Comparison of ENCODE assay signal across 1 mouse cellular context in the genomic region with DNA sequence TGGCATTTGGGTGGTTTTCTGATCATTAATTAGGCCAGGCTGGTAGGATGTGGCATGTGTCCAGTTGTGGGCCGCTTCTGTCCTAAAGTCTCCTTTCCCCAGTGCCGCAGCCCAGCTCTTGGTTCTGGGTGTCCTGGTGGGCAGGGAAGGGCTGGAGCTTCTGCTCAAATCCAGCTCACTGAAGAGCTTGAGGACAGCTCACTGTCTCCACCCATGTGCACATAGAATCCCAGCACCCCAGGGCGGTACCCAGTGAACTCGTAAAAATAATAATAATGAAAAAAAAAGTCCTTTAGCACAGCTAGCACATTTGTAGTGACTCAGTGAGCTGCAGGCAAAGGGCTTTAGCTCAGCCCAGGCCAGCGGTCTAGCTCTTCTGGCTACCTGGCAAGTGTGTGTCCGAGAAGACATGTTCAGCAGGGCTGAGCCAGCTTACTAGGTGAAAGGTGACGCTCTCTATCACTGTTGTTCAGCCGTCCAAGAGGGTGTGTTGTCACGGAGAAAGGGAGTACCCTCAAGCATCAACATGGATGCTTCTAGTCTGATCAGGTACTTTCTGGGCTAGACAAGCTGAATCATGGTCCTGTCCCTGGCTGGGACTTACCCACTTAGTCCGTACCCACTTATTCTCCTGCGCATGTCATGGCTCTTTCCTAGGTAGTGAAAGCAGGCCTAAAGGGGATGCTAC.
TF ChIP-seq lines count a peak whose summit lies in the region.

No protein-coding gene starts in this region.

TF ChIP-seq in myocyte, 11 proteins besides CTCF, POLR2A, EP300 and RAD21 (continued from another document):
- no peak for TF ChIP-seq CEBPB (IDR thresholded peaks at IDR 0.05; ENCODE audit: insufficient read depth, poor library complexity, severe bottlenecking)
- no peak for TF ChIP-seq MYOG (IDR thresholded peaks at IDR 0.05; ENCODE audit: control insufficient read depth in 1 of 3, insufficient read depth in 1 of 3, insufficient read length in 2 of 3, low read depth in 2 of 3)
- no peak for TF ChIP-seq MAX (IDR thresholded peaks at IDR 0.05; ENCODE audit: low read depth)
- TF ChIP-seq POLR2AphosphoS2 (IDR thresholded peaks at IDR 0.05; ENCODE audit: insufficient read length, low read depth), result no peak
- TF ChIP-seq USF1 (IDR thresholded peaks at IDR 0.05; ENCODE audit: low read depth), result no peak
- no peak for TF ChIP-seq REST (IDR thresholded peaks at IDR 0.05; ENCODE audit: insufficient read depth, insufficient read length)
